Comparison of ENCODE assay signal across 18 mouse cellular contexts in the genomic region with DNA sequence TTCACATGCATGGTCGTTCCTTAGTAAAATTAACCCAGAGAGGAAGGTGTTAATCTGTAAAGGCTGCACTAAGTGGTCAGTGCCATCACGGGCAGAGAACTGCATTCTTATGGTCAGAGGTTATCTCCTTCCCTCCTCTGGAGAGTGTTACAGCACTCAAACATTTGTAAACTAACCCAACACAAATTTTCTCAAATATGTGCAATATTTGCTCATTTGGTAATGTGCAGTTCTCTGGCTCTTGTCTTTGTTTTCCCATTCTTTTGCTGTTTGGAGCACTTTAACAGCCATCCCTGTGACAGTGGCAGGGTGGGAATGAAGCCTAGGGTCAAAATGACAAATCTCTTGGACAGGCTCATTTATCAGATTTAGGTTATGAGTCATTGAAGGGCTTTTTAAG.
DNase-seq lines count a peak whose midpoint lies in the region; ATAC-seq and TF ChIP-seq lines count a peak whose summit lies in the region.
"Had no signal": no experiment of that assay in that cellular context is flagged by ENCODE, and none has a peak within 500 bp of the region (broad histone marks: within the 10 kb centered on the region; RNA-seq: fewer than 3 reads in every experiment).

No protein-coding gene starts in this region.

- ATAC-seq in kidney, embryonic 15.5 days (replicated peaks; ENCODE audit: low FRiP score), result no peak
- ATAC-seq in liver, postnatal 0 days, result peak; percentile 13; the same call in 1 of the 2 replicates
- no peak for ATAC-seq in liver, embryonic 12.5 days
- ATAC-seq in lung, postnatal 0 days, result peak; percentile 66
- ATAC-seq: forebrain, embryonic 14.5 days had no signal

- TF ChIP-seq EP300 in liver, postnatal 0 days (IDR thresholded peaks at IDR 0.05; ENCODE audit: low read depth), result no peak
- TF ChIP-seq EP300 in lung, postnatal 0 days (IDR thresholded peaks at IDR 0.05), result peak; percentile 55

- no peaks in the 10 kb centered on the region for H3K36me3 ChIP-seq in kidney, embryonic 15.5 days
- no peaks in the 10 kb centered on the region for H3K36me3 ChIP-seq in liver, postnatal 0 days (replicated peaks; ENCODE audit: insufficient read depth, low read length)
- H3K36me3 ChIP-seq in liver, embryonic 12.5 days, result no peaks in the 10 kb centered on the region
- H3K36me3 ChIP-seq in lung, postnatal 0 days (ENCODE audit: insufficient read depth, low read length), result no peaks in the 10 kb centered on the region
- H3K36me3 ChIP-seq: embryonic facial prominence, embryonic 15.5 days; hindbrain, embryonic 13.5 days; limb, embryonic 13.5 days; liver, embryonic 15.5 days had no signal

- WGBS in kidney, embryonic 15.5 days, result 42% methylated on average over 2 of the region's 2 CpGs
- 36% methylated on average over 2 of the region's 2 CpGs for WGBS in liver, postnatal 0 days (ENCODE audit: insufficient replicate concordance)
- 38% methylated on average over 2 of the region's 2 CpGs for WGBS in liver, embryonic 12.5 days (ENCODE audit: insufficient replicate concordance)
- WGBS in lung, postnatal 0 days, result 7% methylated on average over 2 of the region's 2 CpGs

- intact Hi-C loops in gastrocnemius, adult 2 months (cut with DNase I), result no loop called here

- no peak for TF ChIP-seq CTCF in liver, postnatal 0 days (IDR thresholded peaks at IDR 0.05; ENCODE audit: low read depth)
- TF ChIP-seq CTCF in lung, postnatal 0 days (IDR thresholded peaks at IDR 0.05), result no peak
- TF ChIP-seq CTCF in gastrocnemius, adult 2 months (IDR thresholded peaks at IDR 0.05), result no peak

- no peaks in the 10 kb centered on the region for H3K27me3 ChIP-seq in kidney, embryonic 15.5 days
- H3K27me3 ChIP-seq in liver, postnatal 0 days (ENCODE audit: insufficient read depth, low read length), result no peaks in the 10 kb centered on the region
- no peaks in the 10 kb centered on the region for H3K27me3 ChIP-seq in liver, embryonic 12.5 days (replicated peaks)
- H3K27me3 ChIP-seq in lung, postnatal 0 days (replicated peaks; ENCODE audit: insufficient read depth, low read length), result no peaks in the 10 kb centered on the region
- H3K27me3 ChIP-seq: embryonic facial prominence, embryonic 15.5 days; hindbrain, embryonic 13.5 days; limb, embryonic 13.5 days; liver, embryonic 15.5 days had no signal

- H3K4me3 ChIP-seq in kidney, embryonic 15.5 days (replicated peaks), result no peak overlapping the region
- no peak overlapping the region for H3K4me3 ChIP-seq in liver, postnatal 0 days (ENCODE audit: low read depth, low read length)
- no peak overlapping the region for H3K4me3 ChIP-seq in liver, embryonic 12.5 days
- no peak overlapping the region for H3K4me3 ChIP-seq in lung, postnatal 0 days (ENCODE audit: low read depth, low read length)
- H3K4me3 ChIP-seq in gastrocnemius, adult 2 months, result no peak overlapping the region
- H3K4me3 ChIP-seq: embryonic facial prominence, embryonic 15.5 days; hindbrain, embryonic 13.5 days; limb, embryonic 13.5 days; liver, embryonic 15.5 days had no signal

- 0 out of 2 replicates have a peak, but pooled peaks cover 4% of the 10 kb centered on the region for H3K9me3 ChIP-seq in kidney, embryonic 15.5 days (replicated peaks)
- peaks cover 5% of the 10 kb centered on the region; the same call in 1 of the 2 replicates for H3K9me3 ChIP-seq in liver, postnatal 0 days (ENCODE audit: low read length)
- no peaks in the 10 kb centered on the region for H3K9me3 ChIP-seq in liver, embryonic 12.5 days (replicated peaks)
- H3K9me3 ChIP-seq in lung, postnatal 0 days (ENCODE audit: low read length), result no peaks in the 10 kb centered on the region
- H3K9me3 ChIP-seq: embryonic facial prominence, embryonic 15.5 days; hindbrain, embryonic 13.5 days; limb, embryonic 13.5 days; liver, embryonic 15.5 days had no signal

- H3K9ac ChIP-seq in kidney, embryonic 15.5 days, result no peak overlapping the region
- no peak overlapping the region for H3K9ac ChIP-seq in liver, postnatal 0 days (replicated peaks)
- H3K9ac ChIP-seq in liver, embryonic 12.5 days, result no peak overlapping the region
- no peak overlapping the region for H3K9ac ChIP-seq in lung, postnatal 0 days (replicated peaks; ENCODE audit: low read depth)
- H3K9ac ChIP-seq: embryonic facial prominence, embryonic 15.5 days; hindbrain, embryonic 13.5 days; limb, embryonic 13.5 days; liver, embryonic 15.5 days had no signal

- H3K4me2 ChIP-seq in kidney, embryonic 15.5 days, result no peak overlapping the region
- H3K4me2 ChIP-seq in liver, postnatal 0 days (ENCODE audit: low read depth, low read length), result no peak overlapping the region
- no peak overlapping the region for H3K4me2 ChIP-seq in liver, embryonic 12.5 days
- no peak overlapping the region for H3K4me2 ChIP-seq in lung, postnatal 0 days (replicated peaks; ENCODE audit: low read depth, low read length)
- H3K4me2 ChIP-seq: embryonic facial prominence, embryonic 15.5 days; hindbrain, embryonic 13.5 days; limb, embryonic 13.5 days; liver, embryonic 15.5 days had no signal

- no peaks in the 10 kb centered on the region for H3K4me1 ChIP-seq in kidney, embryonic 15.5 days
- H3K4me1 ChIP-seq in liver, postnatal 0 days (ENCODE audit: insufficient read depth), result no peaks in the 10 kb centered on the region
- no peaks in the 10 kb centered on the region for H3K4me1 ChIP-seq in liver, embryonic 12.5 days
- no peaks in the 10 kb centered on the region for H3K4me1 ChIP-seq in lung, postnatal 0 days (ENCODE audit: insufficient read depth, low read depth, low read length)
- H3K4me1 ChIP-seq: embryonic facial prominence, embryonic 15.5 days; hindbrain, embryonic 13.5 days; limb, embryonic 13.5 days; liver, embryonic 15.5 days had no signal

- H3K27ac ChIP-seq in kidney, embryonic 15.5 days, result no peak overlapping the region
- H3K27ac ChIP-seq in liver, postnatal 0 days (ENCODE audit: low read depth), result no peak overlapping the region
- no peak overlapping the region for H3K27ac ChIP-seq in liver, embryonic 12.5 days
- H3K27ac ChIP-seq in lung, postnatal 0 days (ENCODE audit: low read length), result no peak overlapping the region
- H3K27ac ChIP-seq in gastrocnemius, adult 2 months, result no peak overlapping the region
- H3K27ac ChIP-seq: embryonic facial prominence, embryonic 15.5 days; hindbrain, embryonic 13.5 days; limb, embryonic 13.5 days; liver, embryonic 15.5 days had no signal

- DNase-seq in kidney, adult 11 months, result peak; percentile 16
- no peak for DNase-seq in liver, postnatal 0 days
- peak; percentile 71 for DNase-seq in lung, postnatal 0 days (ENCODE audit: low spot score)
- DNase-seq in lung, postnatal 25 days (ENCODE audit: low spot score), result peak; percentile 28
- DNase-seq in gastrocnemius, adult 2 months, result no peak
- DNase-seq: adrenal gland, adult 2 months; cerebellum, adult 11 months; cerebellum, adult 9-11 months; gastrocnemius, postnatal 10 days; layer of hippocampus, postnatal 36 days; midbrain, embryonic 14.5 days had no signal

Comparison
In these comparisons a context has a peak if more than half of its experiments do, and no peak if none do; other contexts are left out.
1. ATAC-seq: peak in liver, postnatal 0 days (single experiment) and lung, postnatal 0 days (single experiment); none in kidney, embryonic 15.5 days (single experiment) and liver, embryonic 12.5 days (single experiment).
2. DNase-seq: peak in kidney, adult 11 months (single experiment), lung, postnatal 0 days (single experiment) and lung, postnatal 25 days (single experiment); none in liver, postnatal 0 days (single experiment) and gastrocnemius, adult 2 months (single experiment).